Mouse (Mus musculus): ENCODE results near the gene Dot1l. TPM values are rescaled to one million over a fixed set of nuclear protein-coding genes. Genes with fewer than 3 reads are reported as not detected.

Gene Dot1l
- polyA plus RNA-seq (2014; fragmentation: Illumina TruSeq; extraction: RNeasy Lipid Tissue Mini Kit (QIAGEN cat#74804); ENCODE audit: low read depth, low replicate concordance): 3.6 TPM

GRCm38 (mm10) chr10:80754594-80755290, at the start of gene Dot1l:
Gene Dot1l, plus strand, starts transcription at chr10:80755206.

GRCm38 (mm10) chr10:80742180-80742978, 12.6 kb upstream of the Dot1l start, which contains the start of gene Ap3d1:
Gene Ap3d1, minus strand, starts transcription at chr10:80742264.

GRCm38 (mm10) chr10:80798150-80799006, 43.4 kb downstream of the Dot1l start, which contains the start of the genes Sf3a2 and Plekhj1:
Gene Sf3a2, plus strand, starts transcription at chr10:80798198.
Gene Plekhj1, minus strand, starts transcription at chr10:80798626.

GRCm38 (mm10) chr10:80804916-80805315, 49.9 kb downstream of the Dot1l start, which contains the start of gene Amh:
Gene Amh, plus strand, starts transcription at chr10:80805243.

GRCm38 (mm10) chr10:80813366-80813765, 58.4 kb downstream of the Dot1l start, which contains the start of gene Jsrp1:
Gene Jsrp1, minus strand, starts transcription at chr10:80813498.

GRCm38 (mm10) chr10:80826151-80827062, 71.4 kb downstream of the Dot1l start, which contains the start of gene Oaz1:
Gene Oaz1, plus strand, starts transcription at chr10:80826656.

GRCm38 (mm10) chr10:80843931-80844547, 89.0 kb downstream of the Dot1l start, which contains the start of gene Lingo3:
Gene Lingo3, minus strand, starts transcription at chr10:80844039.

Other genes starting within 250 kb of the Dot1l start
- not detected for gene Atp8b3, start 216.1 kb upstream of the Dot1l start, polyA plus RNA-seq (2014; fragmentation: Illumina TruSeq; extraction: RNeasy Lipid Tissue Mini Kit (QIAGEN cat#74804); ENCODE audit: low read depth, low replicate concordance)
- 0.52 TPM for gene Rexo1, start 193.6 kb upstream of the Dot1l start, polyA plus RNA-seq (2014; fragmentation: Illumina TruSeq; extraction: RNeasy Lipid Tissue Mini Kit (QIAGEN cat#74804); ENCODE audit: low read depth, low replicate concordance)
- 1.2 TPM for gene Klf16, start 177.9 kb upstream of the Dot1l start, polyA plus RNA-seq (2014; fragmentation: Illumina TruSeq; extraction: RNeasy Lipid Tissue Mini Kit (QIAGEN cat#74804); ENCODE audit: low read depth, low replicate concordance)
- gene Abhd17a, start 164.9 kb upstream of the Dot1l start, polyA plus RNA-seq (2014; fragmentation: Illumina TruSeq; extraction: RNeasy Lipid Tissue Mini Kit (QIAGEN cat#74804); ENCODE audit: low read depth, low replicate concordance): not detected
- 1.0 TPM for gene Scamp4, start 152.3 kb upstream of the Dot1l start, polyA plus RNA-seq (2014; fragmentation: Illumina TruSeq; extraction: RNeasy Lipid Tissue Mini Kit (QIAGEN cat#74804); ENCODE audit: low read depth, low replicate concordance)
- not detected for gene Adat3, start 152.3 kb upstream of the Dot1l start, polyA plus RNA-seq (2014; fragmentation: Illumina TruSeq; extraction: RNeasy Lipid Tissue Mini Kit (QIAGEN cat#74804); ENCODE audit: low read depth, low replicate concordance)
- gene Gm49322, start 149.2 kb upstream of the Dot1l start, polyA plus RNA-seq (2014; fragmentation: Illumina TruSeq; extraction: RNeasy Lipid Tissue Mini Kit (QIAGEN cat#74804); ENCODE audit: low read depth, low replicate concordance): not detected
- 2.0 TPM for gene Csnk1g2, start 132.4 kb upstream of the Dot1l start, polyA plus RNA-seq (2014; fragmentation: Illumina TruSeq; extraction: RNeasy Lipid Tissue Mini Kit (QIAGEN cat#74804); ENCODE audit: low read depth, low replicate concordance)
- 0.58 TPM for gene Btbd2, start 98.1 kb upstream of the Dot1l start, polyA plus RNA-seq (2014; fragmentation: Illumina TruSeq; extraction: RNeasy Lipid Tissue Mini Kit (QIAGEN cat#74804); ENCODE audit: low read depth, low replicate concordance)
- 3.6 TPM for gene Mknk2, start 77.1 kb upstream of the Dot1l start, polyA plus RNA-seq (2014; fragmentation: Illumina TruSeq; extraction: RNeasy Lipid Tissue Mini Kit (QIAGEN cat#74804); ENCODE audit: low read depth, low replicate concordance)
- gene Mob3a, start 53.2 kb upstream of the Dot1l start, polyA plus RNA-seq (2014; fragmentation: Illumina TruSeq; extraction: RNeasy Lipid Tissue Mini Kit (QIAGEN cat#74804); ENCODE audit: low read depth, low replicate concordance): 3.9 TPM
- gene Izumo4, start 53.0 kb upstream of the Dot1l start, polyA plus RNA-seq (2014; fragmentation: Illumina TruSeq; extraction: RNeasy Lipid Tissue Mini Kit (QIAGEN cat#74804); ENCODE audit: low read depth, low replicate concordance): not detected
- 9.3 TPM for gene Ap3d1, start 12.9 kb upstream of the Dot1l start, polyA plus RNA-seq (2014; fragmentation: Illumina TruSeq; extraction: RNeasy Lipid Tissue Mini Kit (QIAGEN cat#74804); ENCODE audit: low read depth, low replicate concordance)
- gene Sf3a2, start 43.0 kb downstream of the Dot1l start, polyA plus RNA-seq (2014; fragmentation: Illumina TruSeq; extraction: RNeasy Lipid Tissue Mini Kit (QIAGEN cat#74804); ENCODE audit: low read depth, low replicate concordance): 2.6 TPM
- gene Plekhj1, start 43.4 kb downstream of the Dot1l start, polyA plus RNA-seq (2014; fragmentation: Illumina TruSeq; extraction: RNeasy Lipid Tissue Mini Kit (QIAGEN cat#74804); ENCODE audit: low read depth, low replicate concordance): 2.5 TPM
- not detected for gene Amh, start 50.0 kb downstream of the Dot1l start, polyA plus RNA-seq (2014; fragmentation: Illumina TruSeq; extraction: RNeasy Lipid Tissue Mini Kit (QIAGEN cat#74804); ENCODE audit: low read depth, low replicate concordance)
- gene Jsrp1, start 58.3 kb downstream of the Dot1l start, polyA plus RNA-seq (2014; fragmentation: Illumina TruSeq; extraction: RNeasy Lipid Tissue Mini Kit (QIAGEN cat#74804); ENCODE audit: low read depth, low replicate concordance): not detected
- 163 TPM for gene Oaz1, start 71.5 kb downstream of the Dot1l start, polyA plus RNA-seq (2014; fragmentation: Illumina TruSeq; extraction: RNeasy Lipid Tissue Mini Kit (QIAGEN cat#74804); ENCODE audit: low read depth, low replicate concordance)
- 0.76 TPM for gene Lingo3, start 88.8 kb downstream of the Dot1l start, polyA plus RNA-seq (2014; fragmentation: Illumina TruSeq; extraction: RNeasy Lipid Tissue Mini Kit (QIAGEN cat#74804); ENCODE audit: low read depth, low replicate concordance)
- gene Lsm7, start 100.0 kb downstream of the Dot1l start, polyA plus RNA-seq (2014; fragmentation: Illumina TruSeq; extraction: RNeasy Lipid Tissue Mini Kit (QIAGEN cat#74804); ENCODE audit: low read depth, low replicate concordance): 3.7 TPM
- gene Sppl2b, start 100.1 kb downstream of the Dot1l start, polyA plus RNA-seq (2014; fragmentation: Illumina TruSeq; extraction: RNeasy Lipid Tissue Mini Kit (QIAGEN cat#74804); ENCODE audit: low read depth, low replicate concordance): not detected
- gene Tmprss9, start 116.6 kb downstream of the Dot1l start, polyA plus RNA-seq (2014; fragmentation: Illumina TruSeq; extraction: RNeasy Lipid Tissue Mini Kit (QIAGEN cat#74804); ENCODE audit: low read depth, low replicate concordance): not detected
- not detected for gene Timm13, start 145.8 kb downstream of the Dot1l start, polyA plus RNA-seq (2014; fragmentation: Illumina TruSeq; extraction: RNeasy Lipid Tissue Mini Kit (QIAGEN cat#74804); ENCODE audit: low read depth, low replicate concordance)
- gene Lmnb2, start 163.0 kb downstream of the Dot1l start, polyA plus RNA-seq (2014; fragmentation: Illumina TruSeq; extraction: RNeasy Lipid Tissue Mini Kit (QIAGEN cat#74804); ENCODE audit: low read depth, low replicate concordance): 0.23 TPM
- 28.2 TPM for gene Gadd45b, start 174.9 kb downstream of the Dot1l start, polyA plus RNA-seq (2014; fragmentation: Illumina TruSeq; extraction: RNeasy Lipid Tissue Mini Kit (QIAGEN cat#74804); ENCODE audit: low read depth, low replicate concordance)

Data from adrenal gland, adult 10 weeks (tissue).